Mouse (Mus musculus): Measurements from ENCODE around the gene 1700016H13Rik. TPM values are rescaled to one million over a fixed set of nuclear protein-coding genes. Genes with fewer than 3 reads are reported as not detected.

Gene 1700016H13Rik
- total RNA-seq, 1 experiment = 0.18 TPM

DNA sequence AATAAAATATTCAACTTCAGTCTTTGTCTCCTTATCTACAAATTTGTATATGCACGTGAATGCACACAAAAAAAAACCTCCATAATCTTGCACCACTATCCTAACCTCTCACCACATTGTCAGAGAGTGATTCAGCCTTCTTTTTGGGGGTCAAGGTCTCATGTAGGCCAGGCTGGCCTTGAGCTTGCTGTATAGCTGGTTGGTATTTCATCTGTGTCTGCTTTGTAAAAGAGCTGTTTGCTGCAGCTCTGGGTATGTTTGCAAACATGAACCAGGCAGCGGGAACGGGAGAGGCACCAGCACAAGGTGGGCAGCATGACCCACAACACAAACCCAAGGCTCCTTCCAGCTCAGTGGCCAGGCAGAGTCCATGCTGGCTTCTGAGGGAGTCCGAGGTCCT lies 17.8 kb upstream of the 1700016H13Rik start:
- peaks cover 0 to 8% of the 10 kb centered on the region in 2 experiments; a peak in 2 of 4 replicates for H3K4me1 ChIP-seq (ENCODE audit: control insufficient read depth in 2 of 2, insufficient read depth in 2 of 2, low read length in 2 of 2, poor library complexity in 1 of 2)
- no peaks in the 10 kb centered on the region for H3K36me3 ChIP-seq (ENCODE audit: control insufficient read depth, insufficient read depth, low read length, poor library complexity, severe bottlenecking)
- no peaks in the 10 kb centered on the region for H3K9me3 ChIP-seq (ENCODE audit: control insufficient read depth, insufficient read depth, low read depth, low read length)
- H3K9ac ChIP-seq (ENCODE audit: insufficient read depth, low read depth, low read length, poor library complexity, severe bottlenecking) = no peak overlapping the region
- no peak overlapping the region for H3K27ac ChIP-seq (ENCODE audit: insufficient read depth, low read depth, low read length, poor library complexity, severe bottlenecking)
- in situ Hi-C loops (cut with MboI; ENCODE audit: low sequenced_read_pairs in 2 of 2, unreplicated experiment in 2 of 2) = loop anchor here in 1 of 2 experiments (25.0 kb wide), 1 partner anchor 311 kb away; no protein-coding TSS in a partner anchor
- H3K4me3 ChIP-seq (ENCODE audit: insufficient read depth in 1 of 2, low read depth in 1 of 2, low read length in 2 of 2, poor library complexity in 1 of 2, severe bottlenecking in 1 of 2) = no peak overlapping the region
- no peak for TF ChIP-seq HCFC1 (IDR thresholded peaks at IDR 0.05; ENCODE audit: borderline replicate concordance, insufficient read depth, low read length)
- TF ChIP-seq ZC3H11A (IDR thresholded peaks at IDR 0.05; ENCODE audit: borderline replicate concordance, low read depth, low read length) = no peak
- TF ChIP-seq MAFK (IDR thresholded peaks at IDR 0.05; ENCODE audit: insufficient read depth, low read depth, low read length) = no peak
- TF ChIP-seq CHD2 (IDR thresholded peaks at IDR 0.05; ENCODE audit: low read depth, low read length) = no peak
- TF ChIP-seq ZNF384 (IDR thresholded peaks at IDR 0.05; ENCODE audit: low read depth, low read length) = no peak
- no peak for DNase-seq (ENCODE audit: low read depth, low spot score)

DNA sequence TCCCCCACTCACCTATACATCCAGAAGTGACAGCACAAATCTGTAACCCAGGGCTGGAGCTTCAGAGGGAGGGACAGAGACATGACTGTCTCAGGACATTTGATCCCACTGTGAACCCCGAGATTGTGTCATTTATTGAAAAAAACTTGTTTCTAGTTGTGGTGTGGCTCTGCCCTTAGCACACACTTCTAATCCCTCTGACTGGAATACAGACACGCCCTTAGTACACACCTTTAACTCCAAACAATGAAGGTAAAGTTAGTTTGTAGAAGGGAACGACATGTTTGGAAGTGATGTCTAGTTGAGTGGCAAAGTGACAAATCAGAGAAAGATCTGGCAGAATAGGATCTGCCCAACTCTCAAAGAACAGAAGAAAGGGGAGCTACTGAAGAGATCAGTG lies 16.0 kb upstream of the 1700016H13Rik start:
- Histone ChIP-seq H3K9me3 (ENCODE audit: control insufficient read depth, insufficient read depth, low read depth, low read length) (no peaks in the 10 kb centered on the region), H3K9ac (ENCODE audit: insufficient read depth, low read depth, low read length, poor library complexity, severe bottlenecking) (no peak overlapping the region), H3K4me1 (ENCODE audit: control insufficient read depth in 2 of 2, insufficient read depth in 2 of 2, low read length in 2 of 2, poor library complexity in 1 of 2) (peaks cover 0 to 8% of the 10 kb centered on the region in 2 experiments; a peak in 2 of 4 replicates), H3K4me3 (ENCODE audit: insufficient read depth in 1 of 2, low read depth in 1 of 2, low read length in 2 of 2, poor library complexity in 1 of 2, severe bottlenecking in 1 of 2) (no peak overlapping the region), H3K36me3 (ENCODE audit: control insufficient read depth, insufficient read depth, low read length, poor library complexity, severe bottlenecking) (no peaks in the 10 kb centered on the region), H3K27ac (ENCODE audit: insufficient read depth, low read depth, low read length, poor library complexity, severe bottlenecking) (no peak overlapping the region)
- TF ChIP-seq MAFK (IDR thresholded peaks at IDR 0.05; ENCODE audit: insufficient read depth, low read depth, low read length) (no peak), ZNF384 (IDR thresholded peaks at IDR 0.05; ENCODE audit: low read depth, low read length) (no peak), ZC3H11A (IDR thresholded peaks at IDR 0.05; ENCODE audit: borderline replicate concordance, low read depth, low read length) (no peak), HCFC1 (IDR thresholded peaks at IDR 0.05; ENCODE audit: borderline replicate concordance, insufficient read depth, low read length) (no peak), CHD2 (IDR thresholded peaks at IDR 0.05; ENCODE audit: low read depth, low read length) (no peak)
- no peak for DNase-seq (ENCODE audit: low read depth, low spot score)
- in situ Hi-C loops (cut with MboI; ENCODE audit: low sequenced_read_pairs in 2 of 2, unreplicated experiment in 2 of 2) = loop anchor here in 1 of 2 experiments (25.0 kb wide), 1 partner anchor 310 kb away; no protein-coding TSS in a partner anchor

GRCm38 (mm10) chr5:103665876-103666275 lies 10.1 kb upstream of the 1700016H13Rik start:
- Histone ChIP-seq H3K4me1 (ENCODE audit: control insufficient read depth in 2 of 2, insufficient read depth in 2 of 2, low read length in 2 of 2, poor library complexity in 1 of 2) (peaks cover 0 to 10% of the 10 kb centered on the region in 2 experiments; a peak in 2 of 4 replicates), H3K9ac (ENCODE audit: insufficient read depth, low read depth, low read length, poor library complexity, severe bottlenecking) (no peak overlapping the region), H3K4me3 (ENCODE audit: insufficient read depth in 1 of 2, low read depth in 1 of 2, low read length in 2 of 2, poor library complexity in 1 of 2, severe bottlenecking in 1 of 2) (no peak overlapping the region), H3K27ac (ENCODE audit: insufficient read depth, low read depth, low read length, poor library complexity, severe bottlenecking) (no peak overlapping the region), H3K9me3 (ENCODE audit: control insufficient read depth, insufficient read depth, low read depth, low read length) (no peaks in the 10 kb centered on the region), H3K36me3 (ENCODE audit: control insufficient read depth, insufficient read depth, low read length, poor library complexity, severe bottlenecking) (no peaks in the 10 kb centered on the region)
- TF ChIP-seq ZC3H11A (IDR thresholded peaks at IDR 0.05; ENCODE audit: borderline replicate concordance, low read depth, low read length) = no peak
- TF ChIP-seq CHD2 (IDR thresholded peaks at IDR 0.05; ENCODE audit: low read depth, low read length) = no peak
- no peak for TF ChIP-seq MAFK (IDR thresholded peaks at IDR 0.05; ENCODE audit: insufficient read depth, low read depth, low read length)
- in situ Hi-C loops (cut with MboI; ENCODE audit: low sequenced_read_pairs in 2 of 2, unreplicated experiment in 2 of 2) = loop anchor here in 1 of 2 experiments (25.0 kb wide), 1 partner anchor 304 kb away; no protein-coding TSS in a partner anchor
- DNase-seq (ENCODE audit: low read depth, low spot score) = no peak

DNA sequence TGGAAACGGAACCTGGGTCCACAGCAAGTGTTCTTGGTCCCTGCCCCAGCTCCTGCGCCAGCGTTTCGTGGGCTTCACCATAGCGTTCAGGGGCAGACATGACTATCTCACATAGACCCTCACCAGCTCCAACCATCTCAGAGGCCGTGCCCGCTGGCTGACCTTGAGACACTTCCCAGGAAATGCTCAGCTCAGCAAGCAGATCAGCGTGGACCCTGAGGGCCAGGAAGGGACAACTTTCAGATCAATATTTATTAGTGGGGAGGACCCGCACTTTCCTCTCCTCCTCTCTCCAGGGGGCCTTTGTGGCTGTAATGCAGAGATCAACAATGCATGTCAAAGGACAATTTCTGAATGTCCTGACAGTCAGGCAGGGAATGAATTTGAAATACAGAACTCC lies 9.1 kb upstream of the 1700016H13Rik start:
- Histone ChIP-seq H3K9me3 (ENCODE audit: control insufficient read depth, insufficient read depth, low read depth, low read length) (no peaks in the 10 kb centered on the region), H3K9ac (ENCODE audit: insufficient read depth, low read depth, low read length, poor library complexity, severe bottlenecking) (no peak overlapping the region), H3K36me3 (ENCODE audit: control insufficient read depth, insufficient read depth, low read length, poor library complexity, severe bottlenecking) (no peaks in the 10 kb centered on the region), H3K27ac (ENCODE audit: insufficient read depth, low read depth, low read length, poor library complexity, severe bottlenecking) (no peak overlapping the region), H3K4me1 (ENCODE audit: control insufficient read depth in 2 of 2, insufficient read depth in 2 of 2, low read length in 2 of 2, poor library complexity in 1 of 2) (peaks cover 0 to 10% of the 10 kb centered on the region in 2 experiments; a peak in 2 of 4 replicates), H3K4me3 (ENCODE audit: insufficient read depth in 1 of 2, low read depth in 1 of 2, low read length in 2 of 2, poor library complexity in 1 of 2, severe bottlenecking in 1 of 2) (no peak overlapping the region)
- DNase-seq (ENCODE audit: low read depth, low spot score) = no peak
- TF ChIP-seq ZNF384 (IDR thresholded peaks at IDR 0.05; ENCODE audit: low read depth, low read length) (no peak), ZC3H11A (IDR thresholded peaks at IDR 0.05; ENCODE audit: borderline replicate concordance, low read depth, low read length) (no peak), CHD2 (IDR thresholded peaks at IDR 0.05; ENCODE audit: low read depth, low read length) (no peak), HCFC1 (IDR thresholded peaks at IDR 0.05; ENCODE audit: borderline replicate concordance, insufficient read depth, low read length) (no peak), MAFK (IDR thresholded peaks at IDR 0.05; ENCODE audit: insufficient read depth, low read depth, low read length) (no peak)
- in situ Hi-C loops (cut with MboI; ENCODE audit: low sequenced_read_pairs in 2 of 2, unreplicated experiment in 2 of 2) = loop anchor here in 1 of 2 experiments (25.0 kb wide), 1 partner anchor 303 kb away; no protein-coding TSS in a partner anchor
